Mouse (Mus musculus) kidney, adult 2 months (tissue): ENCODE data around the gene C130050O18Rik.

Experiments
- CTCF ChIP-seq: fragments of 200-500 bp; conservative IDR thresholded peaks from 2 replicates; pipeline ENCODE4 v1.5.1; 2011; ENCODE audit warnings: low read depth, mild to moderate bottlenecking, control low read depth, low read length, moderate library complexity, mixed read lengths; ENCODE audit not compliant: insufficient read depth, insufficient read length
- POLR2A ChIP-seq: fragments of 200-500 bp; IDR thresholded peaks from one replicate; pipeline ENCODE4 v1.6.1; 2011; ENCODE audit warnings: low read depth, low read length, control low read depth

DNA sequence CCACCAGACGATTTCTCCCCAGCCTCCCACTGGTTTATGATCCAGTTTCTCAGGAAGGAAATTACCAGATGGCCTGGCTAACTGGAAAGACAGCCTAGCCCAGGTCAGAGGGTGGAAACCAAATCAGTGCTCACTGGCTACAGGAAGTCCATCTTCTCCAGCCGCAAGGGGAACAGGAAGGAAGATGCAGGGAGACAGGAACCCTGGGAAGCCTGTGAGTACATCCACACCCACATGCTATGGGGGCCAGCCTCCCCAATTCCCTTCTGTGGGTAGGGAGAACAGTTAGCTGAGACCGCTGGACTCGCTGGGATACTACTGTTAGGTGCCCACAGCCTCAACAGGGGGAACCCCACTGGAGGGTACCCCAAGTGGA, 16.9 kb upstream of the C130050O18Rik start:
- TF ChIP-seq POLR2A (no peak), CTCF (no peak)
